Mouse (Mus musculus): ENCODE measurements around the gene Hist1h3b.
"Not testable (repeated sequence)": the region's sequence is repeated elsewhere in the genome, so short reads cannot be mapped to it uniquely, and the experiment has no call there.

Gene Hist1h3b

GRCm38 (mm10) chr13:23753314-23754078 is 1.4 kb downstream of the Hist1h3b start:
- no peak for DNase-seq (ENCODE audit: low spot score in 2 of 2)

- DNase-seq (ENCODE audit: low spot score in 2 of 2), result no peak
Measured at GRCm38 (mm10) chr13:23755000-23755399, 2.9 kb downstream of the Hist1h3b start.

- DNase-seq (ENCODE audit: low spot score in 2 of 2), result peak; percentile 80 to 82
Measured at GRCm38 (mm10) chr13:23756790-23757189, 4.7 kb downstream of the Hist1h3b start, which contains the start of gene Hist1h4b. Hist1h4b (plus strand) TSS chr13:23757013.

GRCm38 (mm10) chr13:23757211-23757773 is 5.2 kb downstream of the Hist1h3b start:
- no peak for DNase-seq (ENCODE audit: low spot score in 2 of 2)

- no peak for DNase-seq (ENCODE audit: low spot score in 2 of 2)
Measured at GRCm38 (mm10) chr13:23757921-23758320, 5.9 kb downstream of the Hist1h3b start.

GRCm38 (mm10) chr13:23759251-23759771 is 7.2 kb downstream of the Hist1h3b start:
- no peak for DNase-seq (ENCODE audit: low spot score in 2 of 2)

- no peak for DNase-seq (ENCODE audit: low spot score in 2 of 2)
Measured at GRCm38 (mm10) chr13:23759916-23760239, 7.8 kb downstream of the Hist1h3b start.

- no peak for DNase-seq (ENCODE audit: low spot score in 2 of 2)
Measured at GRCm38 (mm10) chr13:23760240-23760971, 8.3 kb downstream of the Hist1h3b start.

- peak; percentile 98 to 99 for DNase-seq (ENCODE audit: low spot score in 2 of 2)
Measured at GRCm38 (mm10) chr13:23760972-23761864, 9.2 kb downstream of the Hist1h3b start, which contains the start of gene Hist1h4a. Hist1h4a (minus strand) TSS chr13:23761230.

- DNase-seq (ENCODE audit: low spot score in 2 of 2), result peak in 1 of 2 experiments; percentile 35
Measured at GRCm38 (mm10) chr13:23761871-23762821, 10.1 kb downstream of the Hist1h3b start, which contains the start of gene Hist1h3a. Hist1h3a (minus strand) TSS chr13:23762386.

GRCm38 (mm10) chr13:23763242-23763585 is 11.1 kb downstream of the Hist1h3b start:
- DNase-seq (ENCODE audit: low spot score in 2 of 2), result no peak

GRCm38 (mm10) chr13:23763586-23764323 is 11.7 kb downstream of the Hist1h3b start, which contains the start of gene Hist1h1a:
Hist1h1a (plus strand) TSS chr13:23763666.
- DNase-seq (ENCODE audit: low spot score in 2 of 2), result peak; percentile 80 to 81

- no peak for DNase-seq (ENCODE audit: low spot score in 2 of 2)
Measured at GRCm38 (mm10) chr13:23764324-23765171, 12.5 kb downstream of the Hist1h3b start.

GRCm38 (mm10) chr13:23765172-23765513 is 13.1 kb downstream of the Hist1h3b start:
- no peak for DNase-seq (ENCODE audit: low spot score in 2 of 2)

GRCm38 (mm10) chr13:23766772-23767171 is 14.7 kb downstream of the Hist1h3b start:
- no peak for DNase-seq (ENCODE audit: low spot score in 2 of 2)

- no peak for DNase-seq (ENCODE audit: low spot score in 2 of 2)
Measured at GRCm38 (mm10) chr13:23768834-23769397, 16.8 kb downstream of the Hist1h3b start.

- DNase-seq (ENCODE audit: low spot score in 2 of 2), result not testable (repeated sequence)
Measured at GRCm38 (mm10) chr13:23769613-23770012, 17.5 kb downstream of the Hist1h3b start, which contains the start of gene Trim38. Trim38 (plus strand) TSS chr13:23769913.

Measured in urinary bladder, postnatal 4 days (tissue).